Mouse (Mus musculus): ENCODE measurements around the gene Iapp. TPM values are rescaled to one million over a fixed set of nuclear protein-coding genes. Genes with fewer than 3 reads are reported as not detected.
"Not testable (repeated sequence)": the region's sequence is repeated elsewhere in the genome, so short reads cannot be mapped to it uniquely, and the experiment has no call there.

Gene Iapp
- polyA plus RNA-seq (2014; fragmentation: Nextera tagmentation; extraction: Ambion mirVana) = not detected in 2 replicates

GRCm38 (mm10) chr6:142298098-142298497 is at the start of gene Iapp:
Gene Iapp (plus strand): TSS chr6:142298423.
- no peak for DNase-seq
- Histone ChIP-seq H3K9ac (replicated peaks; ENCODE audit: low read length) (no peak within 1 kb of the TSS), H3K4me2 (ENCODE audit: low read length) (no peak within 1 kb of the TSS), H3K9me3 (ENCODE audit: control insufficient read depth, low read length) (no peaks in the 10 kb centered on the region), H3K27me3 (ENCODE audit: control insufficient read depth, insufficient read depth, low read length) (no peaks in the 10 kb centered on the region), H3K4me3 (replicated peaks; ENCODE audit: low read depth, low read length) (no peak within 1 kb of the TSS), H3K4me1 (ENCODE audit: control insufficient read depth, insufficient read depth, low read length) (no peaks in the 10 kb centered on the region), H3K36me3 (ENCODE audit: control insufficient read depth, insufficient read depth, low read length) (no peaks in the 10 kb centered on the region), H3K27ac (replicated peaks; ENCODE audit: low read depth, low read length) (no peak within 1 kb of the TSS)
- ATAC-seq (ENCODE audit: low FRiP score, low TSS enrichment) = no peak
- WGBS = 70% methylated on average over 4 of the region's 4 CpGs

DNA sequence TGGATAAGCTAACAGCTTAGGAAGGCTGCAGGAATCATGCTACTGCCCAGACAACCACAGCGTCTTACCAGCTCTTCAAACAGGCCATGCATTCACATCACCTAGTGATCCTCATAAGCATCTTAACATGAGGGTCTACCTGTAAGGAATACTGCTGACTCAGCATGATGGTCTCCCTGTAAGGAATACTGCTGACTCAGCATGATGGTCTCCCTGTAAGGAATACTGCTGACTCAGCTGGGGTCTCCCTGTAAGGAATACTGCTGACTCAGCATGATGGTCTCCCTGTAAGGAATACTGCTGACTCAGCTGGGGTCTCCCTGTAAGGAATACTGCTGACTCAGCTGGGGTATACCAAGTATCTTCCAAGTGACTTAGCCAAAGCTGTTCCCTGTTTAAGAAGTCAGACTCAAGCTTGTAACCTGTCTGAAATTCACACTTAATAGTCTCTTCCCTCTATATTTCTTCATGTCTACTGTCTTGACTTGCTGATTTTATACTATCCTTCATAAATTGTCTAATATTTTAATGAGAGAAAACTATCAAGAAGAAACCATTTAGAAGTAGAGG is 47.4 kb upstream of the Iapp start:
- not testable (repeated sequence) for H3K27me3 ChIP-seq (ENCODE audit: control insufficient read depth, insufficient read depth, low read length); H3K27ac ChIP-seq (replicated peaks; ENCODE audit: low read depth, low read length); H3K9me3 ChIP-seq (ENCODE audit: control insufficient read depth, low read length); ATAC-seq (ENCODE audit: low FRiP score, low TSS enrichment); H3K4me1 ChIP-seq (ENCODE audit: control insufficient read depth, insufficient read depth, low read length); H3K4me3 ChIP-seq (replicated peaks; ENCODE audit: low read depth, low read length); DNase-seq; H3K4me2 ChIP-seq (ENCODE audit: low read length); H3K36me3 ChIP-seq (ENCODE audit: control insufficient read depth, insufficient read depth, low read length); H3K9ac ChIP-seq (replicated peaks; ENCODE audit: low read length)
- whole genome bisulfite sequencing = 88% methylated on average over 1 of the region's 1 CpGs

GRCm38 (mm10) chr6:142275721-142276442 is 22.3 kb upstream of the Iapp start:
- no peak for DNase-seq
- 6% methylated on average over 4 of the region's 4 CpGs for WGBS

DNA sequence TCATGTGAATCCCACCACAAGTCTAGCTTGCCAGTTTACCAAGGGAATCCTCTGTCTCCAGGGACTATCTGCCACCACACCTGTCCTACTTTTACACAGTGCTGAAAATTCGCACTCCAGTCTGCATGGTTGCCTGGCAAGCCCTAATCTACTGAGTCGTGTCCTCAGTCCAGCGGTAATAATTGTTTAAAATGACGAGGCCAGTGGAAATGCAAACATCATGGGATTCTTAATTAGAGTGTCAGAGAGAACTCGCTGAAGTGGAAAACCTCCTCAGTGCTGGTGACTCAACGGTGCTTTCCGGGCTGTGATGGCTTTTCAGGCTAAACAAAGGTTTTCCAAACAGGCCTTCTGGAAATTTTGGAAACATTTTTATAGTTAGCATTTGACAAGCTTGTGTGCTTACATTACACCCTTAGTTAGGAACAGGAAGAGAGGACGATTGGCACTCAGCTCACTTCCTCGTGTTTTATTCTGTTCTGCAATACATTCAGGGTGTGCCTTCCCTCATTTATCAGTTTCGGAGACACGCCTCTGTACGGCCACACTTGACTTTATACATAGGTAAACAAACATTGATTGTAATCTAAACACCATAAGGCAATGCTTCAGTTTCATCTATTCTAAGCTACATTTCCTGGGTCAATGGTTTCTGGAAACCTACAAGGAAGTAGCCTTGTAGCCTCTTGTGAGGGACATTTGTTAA is 8.7 kb upstream of the Iapp start:
- Histone ChIP-seq H3K4me1 (ENCODE audit: control insufficient read depth, insufficient read depth, low read length) (no peaks in the 10 kb centered on the region), H3K4me3 (replicated peaks; ENCODE audit: low read depth, low read length) (no peak overlapping the region), H3K9ac (replicated peaks; ENCODE audit: low read length) (no peak overlapping the region), H3K36me3 (ENCODE audit: control insufficient read depth, insufficient read depth, low read length) (no peaks in the 10 kb centered on the region), H3K27me3 (ENCODE audit: control insufficient read depth, insufficient read depth, low read length) (no peaks in the 10 kb centered on the region), H3K27ac (replicated peaks; ENCODE audit: low read depth, low read length) (no peak overlapping the region), H3K4me2 (ENCODE audit: low read length) (no peak overlapping the region), H3K9me3 (ENCODE audit: control insufficient read depth, low read length) (no peaks in the 10 kb centered on the region)
- no peak for DNase-seq
- ATAC-seq (ENCODE audit: low FRiP score, low TSS enrichment) = no peak
- 73% methylated on average over 12 of the region's 12 CpGs for WGBS

More at GRCm38 (mm10) chr6:142275721-142276442, 22.3 kb upstream of the Iapp start:
- Histone ChIP-seq H3K27me3 (ENCODE audit: control insufficient read depth, insufficient read depth, low read length) (no peaks in the 10 kb centered on the region), H3K4me2 (ENCODE audit: low read length) (no peak overlapping the region), H3K9me3 (ENCODE audit: control insufficient read depth, low read length) (no peaks in the 10 kb centered on the region), H3K9ac (replicated peaks; ENCODE audit: low read length) (no peak overlapping the region), H3K27ac (replicated peaks; ENCODE audit: low read depth, low read length) (no peak overlapping the region), H3K4me1 (ENCODE audit: control insufficient read depth, insufficient read depth, low read length) (no peaks in the 10 kb centered on the region), H3K36me3 (ENCODE audit: control insufficient read depth, insufficient read depth, low read length) (no peaks in the 10 kb centered on the region), H3K4me3 (replicated peaks; ENCODE audit: low read depth, low read length) (no peak overlapping the region)
- no peak for ATAC-seq (ENCODE audit: low FRiP score, low TSS enrichment)

- H3K27me3 ChIP-seq (ENCODE audit: control insufficient read depth, insufficient read depth, low read length) = no peaks in the 10 kb centered on the region
- ATAC-seq (ENCODE audit: low FRiP score, low TSS enrichment) (no peak), DNase-seq (no peak)
- H3K4me3 ChIP-seq (replicated peaks; ENCODE audit: low read depth, low read length) = no peak overlapping the region
- peaks cover 5% of the 10 kb centered on the region for H3K9me3 ChIP-seq (ENCODE audit: control insufficient read depth, low read length)
- no peak overlapping the region for H3K4me2 ChIP-seq (ENCODE audit: low read length)
- no peak overlapping the region for H3K9ac ChIP-seq (replicated peaks; ENCODE audit: low read length)
- H3K27ac ChIP-seq (replicated peaks; ENCODE audit: low read depth, low read length) = no peak overlapping the region
- no peaks in the 10 kb centered on the region for H3K36me3 ChIP-seq (ENCODE audit: control insufficient read depth, insufficient read depth, low read length)
- H3K4me1 ChIP-seq (ENCODE audit: control insufficient read depth, insufficient read depth, low read length) = no peaks in the 10 kb centered on the region
Observed at GRCm38 (mm10) chr6:142305076-142305475, 6.9 kb downstream of the Iapp start.

DNA sequence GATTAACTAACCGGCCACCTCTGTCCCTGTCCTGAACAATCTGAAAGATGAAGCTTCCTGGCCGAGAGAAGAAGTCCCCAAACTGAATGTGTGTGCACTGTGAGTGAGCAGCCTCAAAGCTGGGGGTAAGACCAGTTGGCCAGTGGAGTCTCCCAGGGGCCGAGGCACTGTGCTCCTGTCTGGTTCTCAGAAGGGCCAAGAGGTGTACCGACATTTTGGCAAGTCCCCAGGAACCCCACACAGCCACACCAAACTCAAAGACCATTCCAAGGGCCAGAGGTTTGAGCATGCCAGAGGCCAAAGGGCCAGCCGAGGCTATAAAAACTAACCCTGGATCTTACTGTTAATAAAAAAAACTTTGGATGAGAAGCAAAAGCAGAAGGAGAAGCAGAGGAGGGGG is 16.1 kb downstream of the Iapp start:
- Histone ChIP-seq H3K4me2 (ENCODE audit: low read length) (no peak overlapping the region), H3K9ac (replicated peaks; ENCODE audit: low read length) (no peak overlapping the region), H3K4me3 (replicated peaks; ENCODE audit: low read depth, low read length) (no peak overlapping the region), H3K36me3 (ENCODE audit: control insufficient read depth, insufficient read depth, low read length) (no peaks in the 10 kb centered on the region), H3K4me1 (ENCODE audit: control insufficient read depth, insufficient read depth, low read length) (no peaks in the 10 kb centered on the region), H3K9me3 (ENCODE audit: control insufficient read depth, low read length) (peaks cover 5% of the 10 kb centered on the region), H3K27me3 (ENCODE audit: control insufficient read depth, insufficient read depth, low read length) (no peaks in the 10 kb centered on the region), H3K27ac (replicated peaks; ENCODE audit: low read depth, low read length) (no peak overlapping the region)
- ATAC-seq (ENCODE audit: low FRiP score, low TSS enrichment) (no peak; the same call in 1 of the 2 replicates), DNase-seq (no peak)
- WGBS = 84% methylated on average over 5 of the region's 5 CpGs

DNA sequence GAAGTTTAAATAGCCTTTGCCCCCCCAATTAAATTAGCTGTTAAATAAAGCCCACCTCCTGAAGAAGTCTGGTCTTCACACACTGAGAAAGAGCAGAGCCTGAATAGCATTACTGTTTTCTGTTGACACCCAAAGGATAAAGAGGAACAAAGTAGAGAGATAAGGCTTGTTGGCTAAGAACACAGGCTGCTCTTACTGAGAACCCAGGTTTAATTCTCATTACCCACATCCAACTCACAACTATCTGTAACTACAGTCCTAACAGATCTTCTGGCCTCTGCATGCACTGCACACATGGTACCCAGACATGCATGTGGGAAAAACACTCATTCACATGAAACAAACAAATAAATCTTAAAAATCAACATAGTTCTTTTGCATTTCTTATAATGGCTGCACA is 18.9 kb downstream of the Iapp start:
- Histone ChIP-seq H3K27ac (replicated peaks; ENCODE audit: low read depth, low read length) (no peak overlapping the region), H3K36me3 (ENCODE audit: control insufficient read depth, insufficient read depth, low read length) (no peaks in the 10 kb centered on the region), H3K27me3 (ENCODE audit: control insufficient read depth, insufficient read depth, low read length) (no peaks in the 10 kb centered on the region), H3K9ac (replicated peaks; ENCODE audit: low read length) (no peak overlapping the region), H3K9me3 (ENCODE audit: control insufficient read depth, low read length) (no peaks in the 10 kb centered on the region), H3K4me2 (ENCODE audit: low read length) (no peak overlapping the region), H3K4me3 (replicated peaks; ENCODE audit: low read depth, low read length) (no peak overlapping the region), H3K4me1 (ENCODE audit: control insufficient read depth, insufficient read depth, low read length) (no peaks in the 10 kb centered on the region)
- DNase-seq = no peak
- ATAC-seq (ENCODE audit: low FRiP score, low TSS enrichment) = no peak

DNA sequence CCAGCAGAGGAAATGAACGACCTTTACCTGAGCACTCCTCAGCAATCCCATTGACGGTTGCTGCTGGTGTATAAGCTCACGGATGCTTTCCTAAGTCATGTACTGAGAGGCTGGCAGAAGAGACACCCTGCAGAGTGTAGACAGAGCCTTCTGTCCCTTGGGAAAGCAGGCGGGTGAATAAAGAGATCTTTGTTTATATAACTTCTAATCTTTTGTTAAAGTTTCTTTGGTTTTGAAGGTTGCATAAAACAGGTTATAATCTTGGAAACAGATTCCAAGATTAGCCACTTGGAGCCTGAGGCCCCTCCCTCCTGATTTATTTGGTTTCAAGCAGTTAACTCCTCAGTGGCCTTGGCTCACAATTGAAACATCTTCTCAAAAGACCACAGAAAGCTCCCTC is 24.7 kb downstream of the Iapp start, which contains the start of gene Slco1a5:
Gene Slco1a5 (minus strand): TSS at position 101 of the 400 bp plus-strand sequence.
- Histone ChIP-seq H3K27ac (replicated peaks; ENCODE audit: low read depth, low read length) (no peak within 1 kb of the TSS), H3K27me3 (ENCODE audit: control insufficient read depth, insufficient read depth, low read length) (no peaks in the 10 kb centered on the region), H3K9me3 (ENCODE audit: control insufficient read depth, low read length) (no peaks in the 10 kb centered on the region), H3K4me1 (ENCODE audit: control insufficient read depth, insufficient read depth, low read length) (0 out of 2 replicates have a peak, but pooled peaks cover 4% of the 10 kb centered on the region), H3K9ac (replicated peaks; ENCODE audit: low read length) (no peak within 1 kb of the TSS), H3K4me2 (ENCODE audit: low read length) (no peak within 1 kb of the TSS), H3K36me3 (ENCODE audit: control insufficient read depth, insufficient read depth, low read length) (no peaks in the 10 kb centered on the region), H3K4me3 (replicated peaks; ENCODE audit: low read depth, low read length) (no peak within 1 kb of the TSS)
- DNase-seq (no peak), ATAC-seq (ENCODE audit: low FRiP score, low TSS enrichment) (no peak)
- 6% methylated on average over 4 of the region's 4 CpGs for WGBS

Data from midbrain, embryonic 14.5 days (tissue).